Mouse (Mus musculus) embryonic facial prominence, embryonic 12.5 days (tissue): Measurements from ENCODE around the gene Mif. TPM values are rescaled to one million over a fixed set of nuclear protein-coding genes. Genes with fewer than 3 reads are reported as not detected.
"Not testable (repeated sequence)": the region's sequence is repeated elsewhere in the genome, so short reads cannot be mapped to it uniquely, and the experiment has no call there.

ENCODE experiments used
- ATAC-seq: fragments of 200-750 bp; cut with Nextera tagmentation; 2 replicates; pipeline ENCODE4 v1.8.0; 2017; ENCODE audit not compliant: insufficient number of reproducible peaks, insufficient read depth, low FRiP score, low TSS enrichment
- H3K27ac ChIP-seq: fragments of 300-500 bp; sonication (generic); 2 replicates; pipeline ENCODE4 v1.5.1; 2016; ENCODE audit warnings: mild to moderate bottlenecking
- H3K27me3 ChIP-seq: fragments of 300-500 bp; sonication (generic); 2 replicates; pipeline ENCODE4 v1.6.1; 2016; ENCODE audit warnings: mild to moderate bottlenecking, moderate library complexity
- H3K36me3 ChIP-seq: fragments of 300-500 bp; sonication (generic); 2 replicates; pipeline ENCODE4 v1.6.1; 2016; ENCODE audit warnings: mild to moderate bottlenecking
- H3K4me1 ChIP-seq: fragments of 300-500 bp; sonication (generic); 2 replicates; pipeline ENCODE4 v1.6.1; 2016
- H3K4me2 ChIP-seq: fragments of 300-500 bp; sonication (generic); replicated peaks from 2 replicates; pipeline ENCODE4 v1.6.1; 2016; ENCODE audit warnings: mild to moderate bottlenecking, moderate library complexity
- H3K4me3 ChIP-seq: fragments of 300-500 bp; sonication (generic); 2 replicates; pipeline ENCODE4 v1.5.1; 2016; ENCODE audit warnings: mild to moderate bottlenecking
- H3K9ac ChIP-seq: fragments of 300-500 bp; sonication (generic); 2 replicates; pipeline ENCODE4 v1.6.1; 2016; ENCODE audit warnings: mild to moderate bottlenecking, moderate library complexity
- H3K9me3 ChIP-seq: fragments of 300-500 bp; sonication (generic); 2 replicates; pipeline ENCODE4 v1.6.1; 2016; ENCODE audit warnings: mild to moderate bottlenecking, moderate library complexity
- WGBS: fragments of 180-500 bp; shearing (Covaris S2); methylation state at CpG from one replicate; pipeline ENCODE4 v1.1.7; 2016; 5-methylcytosine and 5-hydroxymethylcytosine counted together
- polyA plus RNA-seq: library from polyadenylated mRNA; unstranded; fragments of >200 nt; fragmentation: Nextera tagmentation; extraction: Ambion mirVana; gene quantifications from 2 replicates; pipeline ENCODE4 v1.2.1, GENCODE M21; 2016

Mif gene
- polyA plus RNA-seq, 1 experiment from 2014 or later, result 1,615 TPM

DNA sequence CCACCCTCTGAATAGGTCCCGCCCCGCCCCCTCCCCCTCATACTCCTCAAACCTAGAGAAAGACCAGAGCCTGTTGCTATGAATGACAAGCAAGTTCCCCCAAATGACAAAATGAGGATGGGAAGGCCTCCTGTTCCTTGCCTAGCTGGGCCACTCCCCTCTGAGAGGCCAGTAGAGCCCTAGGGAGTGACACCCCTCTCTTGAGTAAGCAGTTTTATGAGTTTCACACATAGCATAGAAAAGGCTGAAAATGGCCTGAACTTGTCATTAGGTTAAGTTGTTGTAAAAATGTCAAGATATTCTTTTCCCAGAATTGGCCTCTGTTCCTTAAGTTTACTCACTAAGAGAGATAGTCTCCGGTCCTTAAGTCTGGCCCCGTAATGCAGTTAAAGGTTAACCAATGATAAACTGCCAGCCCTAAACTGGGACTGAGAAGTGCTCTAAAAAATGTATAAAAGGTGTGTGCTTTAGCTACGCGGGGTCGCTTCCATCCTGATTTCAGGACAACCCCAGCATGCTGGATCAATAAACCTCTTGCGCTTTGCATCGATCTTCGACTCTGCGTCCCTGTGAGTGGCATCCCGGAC lies 7.4 kb downstream of the Mif start:
- no peak for ATAC-seq
- Histone ChIP-seq H3K9me3 (no peaks in the 10 kb centered on the region), H3K4me1 (peaks cover 10% of the 10 kb centered on the region; the same call in 1 of the 2 replicates), H3K9ac (no peak overlapping the region), H3K27ac (no peak overlapping the region), H3K36me3 (peaks cover 9% of the 10 kb centered on the region), H3K27me3 (no peaks in the 10 kb centered on the region), H3K4me3 (no peak overlapping the region), H3K4me2 (no peak overlapping the region)
- 93% methylated on average over 12 of the region's 12 CpGs for WGBS

- Histone ChIP-seq H3K27ac (no peak overlapping the region), H3K4me1 (peaks cover 10% of the 10 kb centered on the region; the same call in 1 of the 2 replicates), H3K27me3 (no peaks in the 10 kb centered on the region), H3K9ac (no peak overlapping the region), H3K36me3 (no peaks in the 10 kb centered on the region), H3K4me3 (no peak overlapping the region), H3K9me3 (no peaks in the 10 kb centered on the region), H3K4me2 (no peak overlapping the region)
- 35% methylated on average over 3 of the region's 3 CpGs for WGBS
- ATAC-seq, result no peak
Observed at GRCm38 (mm10) chr10:75851681-75852080, 8.4 kb downstream of the Mif start.

- Histone ChIP-seq H3K4me1 (peaks cover 10% of the 10 kb centered on the region; the same call in 1 of the 2 replicates), H3K4me2 (no peak overlapping the region), H3K9me3 (no peaks in the 10 kb centered on the region), H3K27ac (no peak overlapping the region), H3K27me3 (no peaks in the 10 kb centered on the region), H3K4me3 (no peak overlapping the region), H3K9ac (0 out of 2 replicates have a peak overlapping the region, but pooled peaks have one; percentile 36), H3K36me3 (no peaks in the 10 kb centered on the region)
- no peak for ATAC-seq
- WGBS, result 5% methylated on average over 6 of the region's 6 CpGs
Observed at GRCm38 (mm10) chr10:75851076-75851475, 9.0 kb downstream of the Mif start.

GRCm38 (mm10) chr10:75848382-75848781 lies 11.7 kb downstream of the Mif start:
- Histone ChIP-seq H3K9ac (no peak overlapping the region), H3K9me3 (no peaks in the 10 kb centered on the region), H3K36me3 (no peaks in the 10 kb centered on the region), H3K4me2 (no peak overlapping the region), H3K4me1 (peaks cover 10% of the 10 kb centered on the region; the same call in 1 of the 2 replicates), H3K4me3 (no peak overlapping the region), H3K27ac (no peak overlapping the region), H3K27me3 (no peaks in the 10 kb centered on the region)
- no peak for ATAC-seq
- 34% methylated on average over 3 of the region's 3 CpGs for WGBS

DNA sequence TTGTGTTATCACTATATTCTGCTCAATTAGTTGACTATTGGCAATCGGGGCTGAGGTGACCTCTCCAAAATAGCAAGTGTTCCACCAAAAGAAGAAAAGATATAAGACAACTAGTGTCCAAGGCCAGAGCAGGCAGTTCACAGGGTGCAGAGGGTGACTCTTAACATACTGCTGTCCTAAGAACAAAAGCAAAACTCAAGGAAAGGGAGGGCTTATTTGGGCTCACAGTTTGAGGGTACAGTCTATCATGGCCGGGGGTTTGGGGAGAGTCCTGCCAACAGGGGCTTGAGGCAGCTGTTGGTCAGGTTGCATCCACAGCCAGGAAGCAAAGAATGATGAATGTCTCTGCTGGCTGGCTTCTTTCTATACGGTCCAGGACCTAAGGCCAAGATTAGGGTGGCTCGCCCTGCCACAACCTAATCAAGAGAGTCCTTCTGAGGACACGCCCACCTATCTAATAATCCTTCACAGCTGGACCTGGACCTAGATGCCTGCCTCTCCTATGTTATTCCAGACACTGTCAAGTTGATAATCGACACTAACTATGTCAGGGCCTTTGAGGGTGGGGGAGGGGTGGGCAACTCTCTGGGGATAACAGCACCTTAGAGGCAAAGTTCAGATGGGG lies 14.6 kb downstream of the Mif start:
- Histone ChIP-seq H3K9me3 (no peaks in the 10 kb centered on the region), H3K4me3 (no peak overlapping the region), H3K9ac (no peak overlapping the region), H3K27me3 (no peaks in the 10 kb centered on the region), H3K36me3 (no peaks in the 10 kb centered on the region), H3K27ac (no peak overlapping the region), H3K4me2 (no peak overlapping the region), H3K4me1 (no peaks in the 10 kb centered on the region)
- WGBS, result 84% methylated on average over 6 of the region's 6 CpGs
- ATAC-seq, result no peak

DNA sequence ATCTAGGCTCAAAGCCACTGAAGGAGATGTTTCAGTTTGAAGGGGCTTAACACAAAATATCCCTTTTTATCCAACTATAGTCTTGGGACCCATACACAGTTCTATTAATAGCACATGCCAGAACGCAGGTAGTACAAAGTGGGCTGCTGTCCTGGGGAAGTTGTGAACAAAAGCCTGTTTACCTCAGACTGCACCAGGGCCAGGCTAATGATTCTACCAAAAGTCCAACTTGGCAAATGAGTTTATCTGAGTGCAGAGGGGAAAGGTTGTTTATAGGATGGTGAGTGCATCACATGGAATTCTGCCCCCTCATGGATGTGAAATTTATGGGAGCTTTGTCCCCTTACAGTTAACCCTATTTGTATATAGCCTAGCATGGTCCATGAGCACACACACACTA lies 15.2 kb downstream of the Mif start:
- no peak for ATAC-seq
- H3K9ac ChIP-seq, result no peak overlapping the region
- no peaks in the 10 kb centered on the region for H3K4me1 ChIP-seq
- WGBS, result 85% methylated on average over 1 of the region's 1 CpGs
- H3K4me2 ChIP-seq, result no peak overlapping the region
- H3K9me3 ChIP-seq, result no peaks in the 10 kb centered on the region
- H3K27me3 ChIP-seq, result no peaks in the 10 kb centered on the region
- H3K27ac ChIP-seq, result no peak overlapping the region
- no peaks in the 10 kb centered on the region for H3K36me3 ChIP-seq
- no peak overlapping the region for H3K4me3 ChIP-seq

- H3K36me3 ChIP-seq, H3K4me2 ChIP-seq, H3K27me3 ChIP-seq, H3K4me1 ChIP-seq, H3K27ac ChIP-seq, H3K9me3 ChIP-seq, ATAC-seq, H3K9ac ChIP-seq, H3K4me3 ChIP-seq: not testable (repeated sequence)
- 84% methylated on average over 6 of the region's 6 CpGs for WGBS
Observed at GRCm38 (mm10) chr10:75843898-75844297, 16.1 kb downstream of the Mif start.

DNA sequence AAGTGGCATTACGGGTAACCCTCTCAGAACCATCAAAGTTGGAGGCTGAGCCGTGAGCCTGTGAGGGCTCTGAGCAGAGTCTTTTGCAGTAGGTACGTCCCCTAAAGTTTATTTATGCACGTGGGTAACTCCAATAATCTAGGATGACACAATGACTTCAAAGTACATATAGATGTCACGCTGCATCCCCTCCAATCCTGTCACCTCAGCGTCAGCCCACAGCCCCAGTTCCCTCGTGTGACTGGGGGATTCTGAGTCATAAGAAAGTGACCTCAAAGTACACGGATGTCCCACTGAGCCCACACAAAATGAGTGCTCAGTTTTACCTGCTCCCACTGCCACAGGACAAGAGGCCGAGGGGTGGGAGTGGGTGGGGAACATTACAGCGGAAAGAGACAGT lies 20.9 kb downstream of the Mif start:
- Histone ChIP-seq H3K9ac (no peak overlapping the region), H3K27me3 (0 out of 2 replicates have a peak, but pooled peaks cover 4% of the 10 kb centered on the region), H3K9me3 (no peaks in the 10 kb centered on the region), H3K4me3 (no peak overlapping the region), H3K36me3 (no peaks in the 10 kb centered on the region), H3K27ac (no peak overlapping the region), H3K4me2 (no peak overlapping the region), H3K4me1 (peaks cover 21% of the 10 kb centered on the region; the same call in 1 of the 2 replicates)
- WGBS, result 87% methylated on average over 10 of the region's 10 CpGs
- ATAC-seq, result no peak

DNA sequence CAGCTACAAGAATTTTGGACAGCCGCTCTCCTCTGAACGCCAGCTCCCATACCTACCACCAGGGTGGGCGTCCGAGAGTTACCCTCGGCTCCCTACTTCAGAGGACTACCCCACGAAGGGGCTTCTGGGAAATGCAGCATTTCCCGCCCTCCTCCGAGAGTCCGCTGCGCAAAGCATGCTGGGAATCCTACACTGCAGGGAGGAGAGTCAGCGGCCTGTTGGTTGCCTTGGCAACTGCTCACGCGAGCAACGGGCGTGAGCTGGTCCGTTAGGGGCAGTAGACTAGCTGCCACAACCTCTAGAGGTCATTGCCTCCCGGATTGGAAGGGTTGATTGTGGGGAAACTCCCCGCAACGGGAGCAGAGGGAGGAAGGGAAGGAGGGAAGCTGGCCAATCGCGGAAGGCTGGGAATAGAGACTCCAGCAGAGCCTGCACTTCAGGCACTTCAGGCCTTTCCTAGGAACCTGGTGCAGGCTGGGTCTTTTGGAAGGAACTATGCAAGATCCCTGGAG lies 22.7 kb downstream of the Mif start, which contains the start of gene Gstt2:
TSS of gene Gstt2 (minus strand) at position 177 of the 512 bp plus-strand sequence.
- Histone ChIP-seq H3K27me3 (peaks cover 15% of the 10 kb centered on the region; the same call in 1 of the 2 replicates), H3K9ac (peak within 1 kb of the TSS; percentile 50), H3K27ac (peak within 1 kb of the TSS; percentile 88), H3K4me2 (peak within 1 kb of the TSS; percentile 70), H3K36me3 (no peaks in the 10 kb centered on the region), H3K4me1 (peaks cover 27% of the 10 kb centered on the region; the same call in 1 of the 2 replicates), H3K4me3 (peak within 1 kb of the TSS; percentile 41), H3K9me3 (no peaks in the 10 kb centered on the region)
- ATAC-seq, result peak; percentile 84
- 0% methylated on average over 21 of the region's 21 CpGs for WGBS

GRCm38 (mm10) chr10:75835761-75836531 lies 24.1 kb downstream of the Mif start:
- H3K4me1 ChIP-seq, result peaks cover 27% of the 10 kb centered on the region; the same call in 1 of the 2 replicates
- peaks cover 16% of the 10 kb centered on the region; the same call in 1 of the 2 replicates for H3K27me3 ChIP-seq
- H3K36me3 ChIP-seq, result no peaks in the 10 kb centered on the region
- no peak overlapping the region for H3K27ac ChIP-seq
- H3K4me3 ChIP-seq, result peak overlapping the region; percentile 26
- ATAC-seq, result no peak
- H3K9ac ChIP-seq, result no peak overlapping the region
- 25% methylated on average over 10 of the region's 10 CpGs for WGBS
- H3K4me2 ChIP-seq, result peak overlapping the region; percentile 66
- no peaks in the 10 kb centered on the region for H3K9me3 ChIP-seq

GRCm38 (mm10) chr10:75835307-75835706 lies 24.7 kb downstream of the Mif start:
- H3K4me3 ChIP-seq, result peak overlapping the region; percentile 26
- no peak overlapping the region for H3K27ac ChIP-seq
- 2% methylated on average over 10 of the region's 10 CpGs for WGBS
- no peak for ATAC-seq
- no peaks in the 10 kb centered on the region for H3K36me3 ChIP-seq
- peaks cover 27% of the 10 kb centered on the region; the same call in 1 of the 2 replicates for H3K4me1 ChIP-seq
- H3K9me3 ChIP-seq, result no peaks in the 10 kb centered on the region
- H3K27me3 ChIP-seq, result peaks cover 16% of the 10 kb centered on the region; the same call in 1 of the 2 replicates
- H3K9ac ChIP-seq, result no peak overlapping the region
- H3K4me2 ChIP-seq, result peak overlapping the region; percentile 66
